ENCODE assay signal across 9 mouse cellular contexts in the genomic region with DNA sequence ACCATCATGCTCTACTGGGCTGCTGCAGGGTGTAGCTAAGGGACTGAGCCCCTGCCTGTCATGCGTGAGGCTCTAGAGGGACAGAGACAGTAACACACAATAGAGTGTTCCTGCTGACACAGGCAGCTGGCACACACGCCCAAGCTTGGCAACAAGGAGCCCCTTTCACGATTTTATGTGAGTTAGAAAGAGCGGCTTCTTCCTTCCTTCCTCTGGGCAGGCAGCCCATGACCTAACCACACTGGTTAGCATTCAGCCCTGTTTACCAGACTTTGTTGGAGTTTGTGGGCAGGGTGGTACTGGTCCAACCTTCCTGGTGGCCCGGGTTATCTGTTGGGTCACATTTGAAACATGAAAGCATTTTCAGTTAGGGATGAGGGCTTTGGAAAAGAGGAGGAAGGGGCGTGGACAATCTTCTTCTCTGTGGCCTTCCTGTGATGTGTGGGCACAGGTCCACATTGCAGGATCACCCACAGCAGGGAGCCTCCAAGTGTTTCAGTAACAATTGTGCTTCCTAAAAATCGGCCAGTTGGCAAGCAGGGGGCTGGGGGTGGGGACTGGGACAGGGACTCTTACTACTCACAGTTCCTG. TPM values are rescaled to one million over a fixed set of nuclear protein-coding genes. Genes with fewer than 3 reads are reported as not detected.
A peak's percentile ranks its signal among the peaks of the same experiment; 100 is the strongest.
DNase-seq lines count a peak whose midpoint lies in the region; ATAC-seq and TF ChIP-seq lines count a peak whose summit lies in the region.
"Had no signal": no experiment of that assay in that cellular context is flagged by ENCODE, and none has a peak within 500 bp of the region (broad histone marks: within the 10 kb centered on the region; RNA-seq: fewer than 3 reads in every experiment).

No protein-coding gene starts in this region.

- TF ChIP-seq POLR2A in heart, adult 2 months (IDR thresholded peaks at IDR 0.05; ENCODE audit: insufficient read depth, low read depth, low read length) = no peak

- no peaks in the 10 kb centered on the region for H3K27me3 ChIP-seq in heart, adult 2 months (ENCODE audit: control insufficient read depth, insufficient read depth, low read length)
- H3K27me3 ChIP-seq in heart, embryonic 12.5 days (replicated peaks) = 0 out of 2 replicates have a peak, but pooled peaks cover 6% of the 10 kb centered on the region
- no peaks in the 10 kb centered on the region for H3K27me3 ChIP-seq in limb, embryonic 10.5 days (ENCODE audit: low read depth, poor library complexity, severe bottlenecking)
- H3K27me3 ChIP-seq: neural tube, embryonic 12.5 days had no signal

- peaks cover 5% of the 10 kb centered on the region; the same call in 1 of the 2 replicates for H3K4me1 ChIP-seq in heart, adult 2 months (ENCODE audit: control insufficient read depth, insufficient read depth, low read length)
- peaks cover 6% of the 10 kb centered on the region for H3K4me1 ChIP-seq in heart, embryonic 12.5 days (replicated peaks)
- H3K4me1 ChIP-seq in limb, embryonic 10.5 days = peaks cover 4% of the 10 kb centered on the region; the same call in 1 of the 2 replicates
- H3K4me1 ChIP-seq: neural tube, embryonic 12.5 days had no signal

- no peak for TF ChIP-seq CTCF in heart, adult 2 months (IDR thresholded peaks at IDR 0.05)
- no peak for TF ChIP-seq CTCF in layer of hippocampus, adult 2 months (conservative IDR thresholded peaks at IDR 0.05)

- no peaks in the 10 kb centered on the region for H3K79me2 ChIP-seq in heart, adult 2 months (replicated peaks; ENCODE audit: control insufficient read depth, insufficient read depth, low read length)

- H3K4me3 ChIP-seq in heart, adult 2 months = no peak overlapping the region
- no peak overlapping the region for H3K4me3 ChIP-seq in heart, embryonic 12.5 days
- H3K4me3 ChIP-seq in layer of hippocampus, adult 2 months = no peak overlapping the region
- H3K4me3 ChIP-seq in limb, embryonic 10.5 days = no peak overlapping the region
- H3K4me3 ChIP-seq: neural tube, embryonic 12.5 days had no signal

- intact Hi-C loops in heart, adult 2 months (cut with DNase I) = no loop called here

- peak overlapping the region; percentile 33 for H3K27ac ChIP-seq in heart, adult 2 months
- H3K27ac ChIP-seq in heart, embryonic 12.5 days (ENCODE audit: poor library complexity, severe bottlenecking) = no peak overlapping the region
- H3K27ac ChIP-seq in layer of hippocampus, adult 2 months = peak overlapping the region; percentile 70
- H3K27ac ChIP-seq in limb, embryonic 10.5 days = no peak overlapping the region
- H3K27ac ChIP-seq: neural tube, embryonic 12.5 days had no signal

- H3K36me3 ChIP-seq in heart, adult 2 months (ENCODE audit: control insufficient read depth, insufficient read depth, low read length) = no peaks in the 10 kb centered on the region
- no peaks in the 10 kb centered on the region for H3K36me3 ChIP-seq in heart, embryonic 12.5 days
- no peaks in the 10 kb centered on the region for H3K36me3 ChIP-seq in limb, embryonic 10.5 days
- H3K36me3 ChIP-seq: neural tube, embryonic 12.5 days had no signal

- no peak for TF ChIP-seq EP300 in heart, adult 2 months (IDR thresholded peaks at IDR 0.05; ENCODE audit: insufficient read depth, low read depth, low read length)

- no peaks in the 10 kb centered on the region for H3K9me3 ChIP-seq in heart, embryonic 12.5 days (replicated peaks)
- no peaks in the 10 kb centered on the region for H3K9me3 ChIP-seq in limb, embryonic 10.5 days (replicated peaks)
- H3K9me3 ChIP-seq: neural tube, embryonic 12.5 days had no signal

- peak in 1 of 2 experiments; percentile 55 for DNase-seq in heart, adult 2 months
- DNase-seq in T-cell, adult 2 months (ENCODE audit: low spot score) = peak; percentile 39
- peak; percentile 26 to 47 for DNase-seq in frontal cortex, postnatal 14 days (ENCODE audit: low spot score in 2 of 2)
- peak; percentile 45 to 47 for DNase-seq in layer of hippocampus, adult 2 months (ENCODE audit: low spot score in 2 of 2)
- DNase-seq in lung, postnatal 25 days (ENCODE audit: low spot score) = peak; percentile 67
- DNase-seq in thymus, postnatal 4 days = no peak
- DNase-seq in limb, embryonic 10.5 days (ENCODE audit: low spot score) = no peak

- no peak for ATAC-seq in heart, embryonic 12.5 days (ENCODE audit: insufficient number of reproducible peaks, low FRiP score)

- H3K9ac ChIP-seq in heart, adult 2 months (ENCODE audit: low read depth, low read length) = no peak overlapping the region
- H3K9ac ChIP-seq in heart, embryonic 12.5 days = no peak overlapping the region
- H3K9ac ChIP-seq: neural tube, embryonic 12.5 days had no signal

- 32% methylated on average over 7 of the region's 7 CpGs for whole genome bisulfite sequencing in heart, adult 2 months
- WGBS in heart, embryonic 12.5 days = 57% methylated on average over 7 of the region's 7 CpGs
- WGBS in limb, embryonic 10.5 days = 74% methylated on average over 7 of the region's 7 CpGs

- H3K4me2 ChIP-seq in heart, embryonic 12.5 days = no peak overlapping the region
- H3K4me2 ChIP-seq: neural tube, embryonic 12.5 days had no signal

RNA-seq across cellular contexts. Expression of a gene that starts 47.9 kb away (rescaled TPM):
- 10 to 100 TPM; 25.9 to 30.6 TPM for total RNA-seq in heart, adult 2 months (2021)
- polyA plus RNA-seq in heart, adult 2 months (2012; rRNA removed) = 24.4 and 27.6 TPM in 2 replicates
- polyA plus RNA-seq in heart, embryonic 12.5 days (2016; fragmentation: Nextera tagmentation; extraction: Ambion mirVana) = 162 and 167 TPM in 2 replicates
- total RNA-seq in layer of hippocampus, adult 2 months (2021) = 10 to 100 TPM; 54.3 to 61.0 TPM
- 18.3 and 21.9 TPM in 2 replicates for polyA plus RNA-seq in limb, embryonic 10.5 days (2016; fragmentation: Nextera tagmentation; extraction: Ambion mirVana)

Comparison
In these comparisons a context has a peak if more than half of its experiments do, and no peak if none do; other contexts are left out.
1. H3K27ac ChIP-seq: peak in heart, adult 2 months (single experiment) and layer of hippocampus, adult 2 months (single experiment); none in heart, embryonic 12.5 days (single experiment) and limb, embryonic 10.5 days (single experiment).
2. DNase-seq: peak in T-cell, adult 2 months (single experiment), frontal cortex, postnatal 14 days (2 of 2), layer of hippocampus, adult 2 months (2 of 2) and lung, postnatal 25 days (single experiment); none in thymus, postnatal 4 days (single experiment) and limb, embryonic 10.5 days (single experiment).